Mouse (Mus musculus): ENCODE results near the gene H2-M10.6.
"Not testable (repeated sequence)": the region's sequence is repeated elsewhere in the genome, so short reads cannot be mapped to it uniquely, and the experiment has no call there.

H2-M10.6 gene

DNA sequence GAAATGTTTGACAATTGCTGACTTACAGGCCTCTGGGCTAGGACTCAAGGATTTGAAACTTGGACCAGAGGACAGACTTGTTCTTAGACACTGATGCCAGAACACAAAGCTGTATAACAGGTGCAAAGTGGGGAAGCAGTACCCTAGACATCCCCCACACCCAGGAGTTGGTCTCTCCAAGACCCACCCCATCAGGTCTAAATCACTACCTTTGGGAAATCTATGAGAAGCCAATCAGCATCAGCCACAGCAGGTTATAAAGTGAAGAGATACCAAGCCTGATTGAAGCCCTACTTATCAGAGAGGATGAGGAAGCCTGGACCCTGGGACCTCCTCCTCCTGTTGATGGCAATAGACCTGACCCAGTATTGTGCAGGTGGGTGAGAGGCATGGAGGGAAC, at the start of gene H2-M10.6:
H2-M10.6 (plus strand) TSS at position 301 of the 400 bp plus-strand sequence.
- DNase-seq (ENCODE audit: low read depth), result no peak

DNA sequence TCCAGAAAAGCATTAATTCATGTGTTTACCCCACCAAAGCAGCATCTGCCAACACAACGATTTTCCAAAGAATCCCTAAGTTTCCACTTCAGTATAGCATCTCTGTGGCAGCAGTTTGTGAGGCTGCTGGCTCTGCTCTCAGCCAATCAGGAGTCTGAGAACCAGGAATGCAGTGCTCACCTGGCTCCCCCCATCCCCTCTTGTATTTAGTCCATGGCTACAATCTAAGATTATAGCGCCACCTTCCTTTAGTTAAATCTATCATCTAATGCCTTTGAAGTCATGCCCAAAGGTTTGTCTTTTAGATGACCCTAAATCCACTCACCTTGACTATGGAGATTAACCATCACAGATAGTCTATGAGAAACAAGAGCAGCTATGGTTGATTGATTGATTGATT, 48.2 kb upstream of the H2-M10.6 start:
- DNase-seq (ENCODE audit: low read depth), result no peak

DNA sequence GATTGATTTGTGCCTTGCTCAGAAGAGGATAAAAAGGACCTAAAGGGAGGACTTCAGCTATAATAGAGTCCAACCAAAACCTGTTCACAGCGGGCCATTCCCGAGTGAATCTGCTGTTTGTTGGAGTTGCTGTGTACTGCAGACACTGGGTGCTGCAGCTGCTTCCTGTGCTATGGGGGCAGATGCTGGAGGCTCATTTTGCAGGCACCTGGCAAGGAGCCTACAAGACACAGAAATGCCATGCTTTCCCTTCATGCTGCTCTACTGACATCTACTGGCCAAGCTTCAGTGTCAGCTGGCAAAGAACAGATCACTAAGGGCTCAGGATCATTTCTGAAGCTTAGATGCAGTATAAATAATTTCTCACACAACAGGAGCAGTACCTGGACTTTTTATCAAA, 47.7 kb upstream of the H2-M10.6 start:
- not testable (repeated sequence) for DNase-seq (ENCODE audit: low read depth)

DNA sequence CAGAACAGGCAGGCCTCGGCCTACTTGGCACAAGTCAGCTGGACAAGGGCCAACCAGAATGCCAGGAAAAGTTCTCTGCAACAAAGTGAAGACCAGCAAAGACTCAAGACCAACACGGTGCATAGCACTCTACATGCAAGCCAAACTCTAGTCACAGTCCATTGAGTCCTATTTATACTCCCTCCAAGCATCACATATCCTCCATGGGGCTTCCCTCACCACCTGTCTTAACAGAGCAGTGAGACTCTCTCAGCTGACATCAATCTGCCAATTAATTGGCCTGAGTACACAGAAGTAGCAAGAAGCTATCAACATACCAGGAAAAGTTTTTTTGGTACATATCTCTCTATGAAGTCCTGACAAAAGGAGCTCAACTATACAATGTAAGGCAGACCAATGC, 46.6 kb upstream of the H2-M10.6 start:
- DNase-seq (ENCODE audit: low read depth), result not testable (repeated sequence)

DNA sequence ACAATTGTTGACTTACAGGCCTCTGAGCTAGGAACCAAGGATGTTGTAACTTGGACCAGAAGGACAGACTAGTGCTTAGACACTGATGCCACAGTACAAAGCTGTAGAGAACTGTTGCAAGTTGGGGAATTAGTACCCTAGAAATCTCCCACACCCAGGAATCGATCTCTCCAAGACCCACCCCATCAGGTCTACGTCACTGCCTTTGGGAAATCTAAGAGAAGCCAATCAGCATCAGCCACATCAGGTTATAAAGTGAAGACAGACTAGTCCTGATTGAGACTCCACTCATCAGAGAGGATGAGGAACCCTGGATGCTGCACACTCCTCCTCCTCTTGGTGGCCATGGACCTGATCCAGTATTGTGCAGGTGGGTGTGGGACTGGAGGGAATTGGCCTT, 39.4 kb upstream of the H2-M10.6 start, which contains the start of gene H2-M10.5:
H2-M10.5 (plus strand) TSS at position 301 of the 400 bp plus-strand sequence.
- not testable (repeated sequence) for DNase-seq (ENCODE audit: low read depth)

DNA sequence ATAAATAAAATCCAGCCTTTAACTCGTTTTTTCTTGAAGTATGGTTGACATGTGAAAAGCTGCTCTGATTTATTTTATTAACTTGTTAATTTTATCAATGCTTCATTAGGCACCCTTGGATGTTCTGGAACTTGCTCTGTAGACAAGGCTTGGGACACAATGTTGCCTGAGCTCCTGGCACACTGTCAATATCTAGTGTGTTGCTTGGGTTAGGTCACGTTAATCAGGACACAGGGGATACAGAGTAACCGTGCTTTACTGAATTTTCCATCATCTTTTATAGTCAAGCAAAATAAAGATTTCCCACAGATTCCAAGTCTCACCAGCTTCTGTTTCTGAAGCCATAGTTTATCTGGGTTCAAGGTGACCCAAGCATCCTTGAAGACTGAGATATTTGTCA, 30.4 kb upstream of the H2-M10.6 start:
- DNase-seq (ENCODE audit: low read depth), result no peak

DNA sequence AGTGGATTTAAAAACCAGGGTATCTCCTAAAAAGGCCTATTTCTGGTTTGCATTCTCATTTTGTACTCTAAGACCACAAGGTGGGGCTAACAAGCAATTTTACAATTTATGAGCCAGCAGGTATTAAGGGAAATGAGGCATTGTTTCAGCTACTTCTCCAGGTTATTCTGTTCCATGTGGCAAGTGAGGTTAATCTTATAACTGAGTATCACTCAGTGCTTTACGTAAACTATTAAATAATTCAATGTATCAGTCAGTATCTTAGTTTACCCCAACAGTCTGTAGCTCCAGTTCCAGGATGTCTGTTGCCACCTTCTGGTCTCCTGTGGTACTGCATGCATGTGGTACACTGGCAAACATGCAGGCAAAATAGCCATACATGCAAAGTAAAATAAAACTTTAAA, 25.5 kb upstream of the H2-M10.6 start:
- peak; percentile 20 for DNase-seq (ENCODE audit: low read depth)

- no peak for DNase-seq (ENCODE audit: low read depth)
Measured at GRCm38 (mm10) chr17:36788351-36788750, 23.6 kb upstream of the H2-M10.6 start.

- DNase-seq (ENCODE audit: low read depth), result peak; percentile 46
Measured at GRCm38 (mm10) chr17:36788801-36789200, 23.2 kb upstream of the H2-M10.6 start.

DNA sequence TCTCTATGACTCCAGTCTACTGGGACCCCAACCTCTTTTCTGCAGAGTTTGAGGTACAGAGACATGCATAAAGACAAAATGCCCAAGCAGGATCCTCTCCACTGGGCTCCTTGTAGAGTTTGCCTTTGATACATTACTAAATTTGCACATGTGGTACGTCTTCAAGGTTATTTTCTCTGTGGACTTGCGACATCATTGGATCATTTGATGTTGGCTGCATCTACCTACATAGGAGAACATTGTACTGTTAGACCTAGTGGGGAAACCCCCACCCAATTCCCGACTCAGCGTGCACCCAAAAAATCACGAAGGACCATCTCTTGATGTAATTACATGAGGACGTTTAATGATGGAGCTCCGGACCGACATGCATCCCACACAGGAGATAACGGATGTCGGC, 12.5 kb upstream of the H2-M10.6 start:
- no peak for DNase-seq (ENCODE audit: low read depth)

DNA sequence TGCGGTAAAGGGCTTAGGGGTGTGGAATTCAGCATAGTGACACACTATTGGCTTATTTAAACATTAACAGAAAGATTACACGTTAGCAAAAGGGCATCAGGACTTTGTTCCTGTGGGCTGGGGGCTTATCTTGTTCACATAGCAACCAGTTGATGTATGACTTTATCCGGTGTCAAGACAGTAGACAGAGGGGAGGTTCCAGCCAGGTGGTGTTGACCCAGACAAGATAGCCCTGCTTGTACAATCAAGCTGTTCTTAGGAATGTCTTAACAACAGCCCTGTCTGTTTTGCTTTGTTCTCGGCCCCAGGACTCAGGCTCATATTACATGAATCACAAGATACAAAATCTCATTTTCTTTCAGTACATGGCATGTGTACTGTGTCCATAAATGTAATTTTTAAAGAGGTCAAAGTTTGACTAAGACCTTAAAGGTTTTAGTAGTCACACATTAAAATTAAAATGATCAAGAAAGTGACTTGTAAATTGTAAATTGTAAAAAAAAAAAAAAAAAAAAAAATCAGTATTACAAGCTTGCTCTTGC, 12.0 kb upstream of the H2-M10.6 start:
- DNase-seq (ENCODE audit: low read depth), result not testable (repeated sequence)

GRCm38 (mm10) chr17:36824005-36824404, 12.0 kb downstream of the H2-M10.6 start:
- peak; percentile 24 for DNase-seq (ENCODE audit: low read depth)

DNA sequence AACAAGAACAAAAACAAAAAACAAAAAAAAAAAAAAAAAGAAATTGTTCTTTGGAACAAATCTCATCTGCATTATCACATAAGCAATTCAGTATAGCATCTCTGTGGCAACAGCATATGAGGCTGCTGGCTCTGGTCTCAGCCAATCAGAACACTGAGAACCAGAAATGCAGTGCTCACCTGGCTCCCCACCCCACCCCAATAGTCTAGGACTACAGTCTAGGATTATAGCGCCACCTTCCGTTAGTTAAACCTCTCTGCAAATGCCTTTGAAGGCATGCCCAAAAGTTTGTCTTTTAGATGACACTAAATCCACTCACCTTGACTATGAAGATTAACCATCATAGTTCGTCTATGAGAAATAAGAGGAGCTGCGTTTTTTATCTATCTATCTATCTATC, 13.6 kb downstream of the H2-M10.6 start:
- DNase-seq (ENCODE audit: low read depth), result no peak

- DNase-seq (ENCODE audit: low read depth), result peak; percentile 31
Measured at GRCm38 (mm10) chr17:36826002-36826401, 14.0 kb downstream of the H2-M10.6 start.

GRCm38 (mm10) chr17:36828488-36828887, 16.5 kb downstream of the H2-M10.6 start:
- no peak for DNase-seq (ENCODE audit: low read depth)

GRCm38 (mm10) chr17:36830470-36830869, 18.5 kb downstream of the H2-M10.6 start:
- no peak for DNase-seq (ENCODE audit: low read depth)

DNA sequence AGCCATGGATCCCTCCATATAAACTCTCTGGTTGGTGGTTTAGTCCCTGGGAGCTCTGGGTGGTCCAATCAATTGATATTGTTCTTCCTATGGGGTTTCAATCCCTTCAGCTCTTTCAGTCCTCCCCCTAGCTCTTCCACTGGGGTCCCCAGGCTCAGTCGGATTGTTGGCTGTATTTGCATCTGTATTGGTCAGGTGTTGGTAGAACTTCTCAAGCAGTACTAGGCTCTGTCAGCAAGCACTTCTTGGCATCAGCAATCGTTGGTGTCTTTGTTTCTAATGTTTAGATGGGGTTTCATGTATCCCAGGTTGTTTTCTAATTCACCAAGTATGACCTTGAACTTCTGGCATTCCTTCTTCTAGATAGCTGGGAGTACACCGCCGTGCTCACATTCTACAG, 20.7 kb downstream of the H2-M10.6 start:
- no peak for DNase-seq (ENCODE audit: low read depth)

- DNase-seq (ENCODE audit: low read depth), result peak; percentile 60
Measured at GRCm38 (mm10) chr17:36835591-36836426, 23.8 kb downstream of the H2-M10.6 start.

GRCm38 (mm10) chr17:36836427-36836812, 24.4 kb downstream of the H2-M10.6 start:
- DNase-seq (ENCODE audit: low read depth), result no peak

DNA sequence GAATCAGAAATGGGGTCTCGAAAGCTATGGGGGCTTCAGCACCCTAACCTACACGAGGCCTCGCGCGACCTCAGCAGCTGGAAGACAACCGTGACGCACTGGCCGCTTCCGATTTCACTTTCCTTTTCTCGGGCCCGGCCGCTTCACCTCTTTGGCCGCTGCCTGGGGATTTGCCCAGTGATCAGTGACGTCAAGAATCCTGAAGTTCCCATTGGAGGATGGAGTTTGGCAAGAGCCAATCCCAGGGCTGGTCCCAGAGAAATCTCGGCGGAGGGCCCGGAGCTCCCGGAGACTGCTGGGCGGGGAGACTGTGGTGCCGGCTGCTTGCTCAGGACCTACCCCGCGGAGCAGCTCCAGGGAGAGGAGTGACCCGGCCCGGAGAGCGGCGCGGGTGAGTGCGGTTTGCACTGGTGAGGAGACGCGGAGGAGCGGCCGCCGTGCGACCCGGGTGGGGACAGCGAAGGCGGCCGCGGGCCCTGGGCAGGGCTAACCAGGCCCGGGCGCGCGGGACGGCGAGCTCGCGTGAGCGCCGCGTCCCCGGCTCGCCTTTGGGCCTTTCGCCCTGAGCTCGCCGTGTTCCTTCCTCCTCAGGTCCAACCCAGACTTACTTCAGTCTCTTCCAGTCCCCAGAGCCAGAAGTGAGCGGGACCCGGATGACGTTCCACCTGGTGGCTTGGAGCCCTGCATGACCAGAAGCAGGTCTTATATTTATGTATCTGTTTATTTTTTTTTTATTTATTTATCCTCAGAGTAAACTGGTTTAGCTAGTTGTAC, 25.1 kb downstream of the H2-M10.6 start, which contains the start of gene Trim26:
Trim26 (plus strand) TSS at position 261 of the 774 bp plus-strand sequence.
- peak; percentile 98 for DNase-seq (ENCODE audit: low read depth)

GRCm38 (mm10) chr17:36839001-36839400, 27.0 kb downstream of the H2-M10.6 start:
- DNase-seq (ENCODE audit: low read depth), result no peak

DNA sequence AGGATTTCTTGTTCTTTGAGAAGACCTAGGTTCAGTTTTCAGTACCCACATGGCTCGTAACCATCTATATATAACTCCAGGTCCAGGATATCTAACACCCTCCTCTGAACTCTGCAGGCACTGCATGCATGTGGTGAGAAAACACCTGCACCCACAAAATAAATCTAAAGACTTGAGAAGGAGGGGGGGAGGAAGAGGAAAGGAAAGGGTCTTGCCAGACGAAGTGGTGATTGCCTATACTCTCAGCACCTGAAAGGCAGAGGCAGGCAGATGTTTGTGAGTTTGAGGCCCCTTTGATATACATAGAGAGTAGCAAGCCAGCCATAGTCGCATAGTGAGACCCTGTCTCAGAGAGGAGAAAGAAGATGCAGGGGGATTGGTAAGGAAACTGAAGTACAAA, 28.0 kb downstream of the H2-M10.6 start:
- DNase-seq (ENCODE audit: low read depth), result no peak

All from c-Kit-positive CD71-positive TER-119-negative erythroid progenitor cells, embryonic 14.5 days (primary cell).